Mouse (Mus musculus) E14TG2a.4 (cell line): Measurements from ENCODE around the gene Gm49396.

Source experiments
- CTCF ChIP-seq: conservative IDR thresholded peaks from 2 replicates; pipeline ENCODE4 v1.5.1; 2014; ENCODE audit warnings: low read length
- NANOG ChIP-seq: IDR thresholded peaks from 2 replicates; pipeline ENCODE4 v1.6.1; 2014; ENCODE audit warnings: borderline replicate concordance, low read length, mixed read lengths

DNA sequence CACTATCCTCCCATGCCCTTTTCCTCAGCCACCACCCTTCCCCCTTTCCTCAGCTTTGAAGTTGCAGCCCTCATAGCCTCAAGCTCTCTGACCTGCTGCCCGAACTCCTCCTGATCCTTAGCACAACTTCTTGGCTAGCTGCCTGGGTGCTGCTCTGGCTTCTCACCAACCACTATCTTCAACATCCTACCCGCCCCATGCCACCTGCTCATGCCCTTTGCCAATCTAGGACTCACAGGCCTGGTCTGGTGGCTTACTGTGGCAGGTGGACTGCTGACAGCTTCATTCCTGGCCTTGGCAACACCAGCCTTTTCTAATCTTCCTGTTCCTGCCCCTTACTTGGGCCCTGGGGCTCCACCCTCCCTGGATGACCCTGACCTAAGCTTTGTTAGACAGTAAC is 9.8 kb downstream of the Gm49396 start:
- TF ChIP-seq CTCF: no peak
- TF ChIP-seq NANOG: no peak
